Mouse (Mus musculus) testis, adult 2 months (tissue): ENCODE measurements at regions not wholly inside any gene's neighbourhood (a gene's known extent, or its start where the extent isn't known, plus 50 kb on each side); places are given as distances from the start of the nearest gene placed in this dataset.

Source experiments
- H3K27ac ChIP-seq: fragments of 200-500 bp; 2 replicates; pipeline ENCODE4 v1.5.1; 2012; ENCODE audit warnings: low read depth, low read length; ENCODE audit not compliant: control insufficient read depth, insufficient read depth
- H3K27me3 ChIP-seq: fragments of 200-500 bp; 2 replicates; pipeline ENCODE4 v1.6.1; 2012; ENCODE audit warnings: mild to moderate bottlenecking, low read length, moderate library complexity; ENCODE audit not compliant: control insufficient read depth, insufficient read depth
- H3K36me3 ChIP-seq: fragments of 200-500 bp; 2 replicates; pipeline ENCODE4 v1.6.1; 2012; ENCODE audit warnings: mild to moderate bottlenecking, low read length; ENCODE audit not compliant: control insufficient read depth, insufficient read depth
- H3K4me1 ChIP-seq: fragments of 200-500 bp; 2 replicates; pipeline ENCODE4 v1.6.1; 2012; ENCODE audit warnings: low read length; ENCODE audit not compliant: control insufficient read depth, insufficient read depth
- H3K4me3 ChIP-seq: fragments of 200-500 bp; 2 replicates; pipeline ENCODE4 v1.5.1; 2012; ENCODE audit warnings: low read depth, mild to moderate bottlenecking, low read length, moderate library complexity, mixed read lengths; ENCODE audit not compliant: control insufficient read depth
- CTCF ChIP-seq: fragments of 200-500 bp; IDR thresholded peaks from 2 replicates; pipeline ENCODE4 v1.5.1; 2012; ENCODE audit warnings: low read depth, mild to moderate bottlenecking, inconsistent platforms, low read length, moderate library complexity; ENCODE audit not compliant: control insufficient read depth, insufficient read depth, insufficient replicate concordance
- POLR2A ChIP-seq: fragments of 200-500 bp; IDR thresholded peaks from 2 replicates; pipeline ENCODE4 v1.6.1; 2012; ENCODE audit warnings: low read depth, mild to moderate bottlenecking, inconsistent platforms, low read length, moderate library complexity; ENCODE audit not compliant: control insufficient read depth

- Histone ChIP-seq H3K36me3 (no peaks in the 10 kb centered on the region), H3K4me3 (no peak overlapping the region), H3K4me1 (no peaks in the 10 kb centered on the region), H3K27ac (no peak overlapping the region), H3K27me3 (no peaks in the 10 kb centered on the region)
- no peak for TF ChIP-seq CTCF
- no peak for TF ChIP-seq POLR2A
Measured at GRCm38 (mm10) chr8:74764728-74765127, 108.2 kb upstream of the Isx start.

GRCm38 (mm10) chr8:74775549-74775948 lies 97.4 kb upstream of the Isx start:
- no peak for TF ChIP-seq POLR2A
- TF ChIP-seq CTCF, result no peak
- Histone ChIP-seq H3K4me3 (peak overlapping the region; percentile 32; the same call in 1 of the 2 replicates), H3K27me3 (no peaks in the 10 kb centered on the region), H3K27ac (no peak overlapping the region), H3K36me3 (no peaks in the 10 kb centered on the region), H3K4me1 (no peaks in the 10 kb centered on the region)

- Histone ChIP-seq H3K36me3 (no peaks in the 10 kb centered on the region), H3K4me1 (no peaks in the 10 kb centered on the region), H3K27ac (no peak overlapping the region), H3K4me3 (no peak overlapping the region), H3K27me3 (no peaks in the 10 kb centered on the region)
- TF ChIP-seq CTCF (no peak), POLR2A (no peak)
Measured at GRCm38 (mm10) chr8:74781087-74781486, 91.9 kb upstream of the Isx start.

GRCm38 (mm10) chr8:74808685-74809084 lies 64.3 kb upstream of the Isx start:
- Histone ChIP-seq H3K27ac (no peak overlapping the region), H3K4me1 (peaks cover 3% of the 10 kb centered on the region; the same call in 1 of the 2 replicates), H3K4me3 (no peak overlapping the region), H3K27me3 (no peaks in the 10 kb centered on the region), H3K36me3 (no peaks in the 10 kb centered on the region)
- TF ChIP-seq POLR2A (no peak), CTCF (no peak)

- Histone ChIP-seq H3K36me3 (no peaks in the 10 kb centered on the region), H3K27me3 (no peaks in the 10 kb centered on the region), H3K4me1 (peaks cover 3% of the 10 kb centered on the region; the same call in 1 of the 2 replicates), H3K27ac (no peak overlapping the region), H3K4me3 (no peak overlapping the region)
- TF ChIP-seq POLR2A, result no peak
- no peak for TF ChIP-seq CTCF
Measured at GRCm38 (mm10) chr8:74810054-74810453, 62.9 kb upstream of the Isx start.

- TF ChIP-seq POLR2A, result no peak
- no peaks in the 10 kb centered on the region for H3K4me1 ChIP-seq
- no peaks in the 10 kb centered on the region for H3K36me3 ChIP-seq
- no peak overlapping the region for H3K27ac ChIP-seq
- no peaks in the 10 kb centered on the region for H3K27me3 ChIP-seq
- no peak overlapping the region for H3K4me3 ChIP-seq
Measured at GRCm38 (mm10) chr8:74818434-74818833, 54.5 kb upstream of the Isx start.

GRCm38 (mm10) chr8:74820716-74821115 lies 52.3 kb upstream of the Isx start:
- Histone ChIP-seq H3K4me3 (no peak overlapping the region), H3K36me3 (no peaks in the 10 kb centered on the region), H3K27me3 (no peaks in the 10 kb centered on the region), H3K27ac (no peak overlapping the region), H3K4me1 (no peaks in the 10 kb centered on the region)
- TF ChIP-seq CTCF (no peak), POLR2A (no peak)

- Histone ChIP-seq H3K27ac (no peak overlapping the region), H3K36me3 (no peaks in the 10 kb centered on the region), H3K4me3 (no peak overlapping the region), H3K4me1 (no peaks in the 10 kb centered on the region), H3K27me3 (no peaks in the 10 kb centered on the region)
- TF ChIP-seq CTCF, result no peak
- no peak for TF ChIP-seq POLR2A
Measured at GRCm38 (mm10) chr8:74822288-74822687, 50.7 kb upstream of the Isx start.
